Mouse (Mus musculus) layer of hippocampus, adult 6 months (tissue): ENCODE data around the gene Ccdc70. TPM values are rescaled to one million over a fixed set of nuclear protein-coding genes. Genes with fewer than 3 reads are reported as not detected.

Experiments used
- long read RNA-seq, 2 experiments: library from polyadenylated mRNA; unstranded; transcript quantifications; one replicate each; pipeline ENCODE4 v2.0.0; 2019 to 2020
- polyA plus RNA-seq: library from polyadenylated mRNA; unstranded; fragments of <200 nt; fragmentation: Nextera tagmentation; gene quantifications from 2 replicates; pipeline ENCODE4 v1.2.3, GENCODE M21; 2021

The Ccdc70 gene
- polyA plus RNA-seq: not detected in 2 replicates
- long read RNA-seq, experiment 1: 0 reads
- long read RNA-seq, experiment 2: 0 reads

DNA sequence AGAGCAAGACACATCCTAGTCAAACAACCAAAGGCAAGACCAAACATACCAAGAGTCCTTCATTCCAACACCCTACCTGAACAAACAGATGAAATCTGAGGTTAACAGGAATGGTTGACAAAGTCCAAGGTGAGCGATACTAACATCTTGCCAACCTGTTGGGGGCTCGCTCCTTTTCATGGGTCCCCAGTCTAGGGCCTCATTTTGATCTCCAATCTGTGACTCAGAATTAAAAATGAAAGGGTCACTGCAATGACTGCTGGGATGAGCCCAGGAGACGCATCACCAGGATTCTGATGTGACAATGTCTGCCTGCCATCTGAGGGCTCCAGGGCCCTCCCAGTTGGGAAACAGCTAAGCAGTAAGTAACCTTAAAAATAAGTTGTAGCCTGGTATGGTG, at the start of gene Ccdc70:
Gene Ccdc70 (plus strand): TSS at position 301 of the 400 bp plus-strand sequence.

DNA sequence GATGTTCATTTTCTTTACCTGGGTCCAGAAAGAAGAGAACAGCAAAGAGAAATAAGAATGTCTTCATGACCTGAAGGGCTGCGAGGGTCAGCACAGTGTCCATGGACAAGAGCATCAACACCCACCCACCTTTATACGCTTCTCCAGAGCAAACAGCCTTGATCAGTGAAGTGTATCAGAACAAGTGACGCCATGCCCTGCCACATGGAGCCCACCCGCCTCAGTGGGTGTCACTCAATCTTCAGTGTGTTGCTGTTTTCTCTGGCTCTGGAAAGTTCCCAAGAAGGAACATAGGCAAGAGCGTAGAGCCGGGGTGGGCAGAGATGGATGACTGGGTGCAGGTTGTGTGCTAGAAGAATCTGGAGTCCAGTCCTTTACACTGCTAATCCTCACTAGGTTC, 37.0 kb upstream of the Ccdc70 start, which contains the start of gene Defb15:
Gene Defb15 (minus strand): TSS at position 101 of the 400 bp plus-strand sequence.

DNA sequence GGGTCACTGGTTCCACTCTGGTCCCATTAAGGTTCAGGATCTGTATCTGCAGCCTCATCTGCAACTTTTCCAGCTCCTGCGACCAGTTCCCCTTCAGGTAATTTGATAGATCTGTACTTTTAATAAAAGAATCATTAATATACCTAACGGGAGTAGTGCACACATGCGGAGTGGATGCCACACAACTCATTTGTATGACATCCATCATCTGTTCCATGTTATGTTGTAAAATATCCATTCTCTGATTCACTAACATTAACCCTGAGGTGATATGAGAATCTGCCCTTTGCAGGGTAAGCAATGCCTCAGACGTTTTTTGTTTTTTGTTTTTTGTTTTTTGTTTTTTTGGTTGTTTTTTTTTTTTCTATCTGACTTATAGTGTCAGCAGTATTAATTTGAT, 31.5 kb upstream of the Ccdc70 start, which contains the start of gene Defb35:
Gene Defb35 (plus strand): TSS at position 301 of the 400 bp plus-strand sequence.

DNA sequence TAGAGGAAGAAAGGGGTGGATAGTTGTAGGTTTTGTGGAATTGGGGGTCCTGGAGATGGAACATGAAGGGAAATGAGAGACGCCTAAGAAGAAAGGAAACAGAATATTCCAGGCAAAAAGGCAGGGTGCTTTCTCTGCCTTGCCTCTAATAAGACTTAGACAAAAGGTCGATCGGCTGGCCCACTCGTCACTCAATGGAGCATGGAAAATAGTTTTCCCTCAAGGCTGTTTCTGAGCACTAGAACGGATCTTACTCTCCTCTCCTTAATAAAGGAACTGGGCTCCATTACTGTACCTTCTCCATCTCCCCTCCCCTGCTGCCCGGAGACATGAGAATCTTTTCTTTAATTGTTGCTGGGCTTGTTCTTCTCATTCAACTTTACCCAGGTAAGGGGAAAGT, 23.1 kb upstream of the Ccdc70 start, which contains the start of gene Defb13:
Gene Defb13 (plus strand): TSS at position 301 of the 400 bp plus-strand sequence.

DNA sequence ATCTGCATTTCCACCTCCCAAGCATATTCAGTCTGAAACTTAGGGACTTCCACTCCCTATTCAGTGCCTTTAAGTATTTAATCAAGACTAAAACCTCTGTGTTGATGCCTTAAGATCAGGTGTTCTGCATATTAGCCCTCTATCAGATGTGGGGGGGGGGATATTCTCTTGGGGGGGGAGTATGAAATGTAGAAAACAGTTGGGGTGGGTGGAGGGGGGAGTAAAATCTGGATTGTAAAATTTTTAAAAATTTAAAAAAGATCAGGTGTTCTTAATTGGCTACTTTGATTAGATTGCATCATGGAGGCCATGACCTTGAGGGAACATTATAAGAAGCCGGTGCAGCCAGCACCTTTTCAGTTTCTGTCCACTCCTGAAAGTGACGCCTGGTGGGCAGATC, 11.2 kb upstream of the Ccdc70 start, which contains the start of gene Fam90a1a:
Gene Fam90a1a (plus strand): TSS at position 301 of the 400 bp plus-strand sequence.

Other genes starting within 250 kb of the Ccdc70 start
- gene Defa24, start 235.3 kb upstream of the Ccdc70 start, polyA plus RNA-seq: not detected in 2 replicates
- gene Defb50, start 146.2 kb upstream of the Ccdc70 start, polyA plus RNA-seq: not detected in 2 replicates
- gene Defb2, start 129.8 kb upstream of the Ccdc70 start, polyA plus RNA-seq: not detected in 2 replicates
- not detected in 2 replicates for gene Defb10, start 110.9 kb upstream of the Ccdc70 start, polyA plus RNA-seq
- 1.0 TPM in 1 of 2 replicates, not detected in the other for gene Defb9, start 84.4 kb upstream of the Ccdc70 start, polyA plus RNA-seq
- gene Defb11, start 63.4 kb upstream of the Ccdc70 start, polyA plus RNA-seq: 35.5 TPM in 1 of 2 replicates, not detected in the other
- not detected in 2 replicates for gene Defb15, start 37.1 kb upstream of the Ccdc70 start, polyA plus RNA-seq
- not detected in 2 replicates for gene Defb35, start 31.4 kb upstream of the Ccdc70 start, polyA plus RNA-seq
- not detected in 2 replicates for gene Defb13, start 23.0 kb upstream of the Ccdc70 start, polyA plus RNA-seq
- not detected in 2 replicates for gene Fam90a1a, start 11.1 kb upstream of the Ccdc70 start, polyA plus RNA-seq
- gene Atp7b, start 90.5 kb downstream of the Ccdc70 start, polyA plus RNA-seq: 0.63 and 0.93 TPM in 2 replicates
- gene Alg11, start 90.9 kb downstream of the Ccdc70 start, polyA plus RNA-seq: 7.8 and 12.3 TPM in 2 replicates
- 0.70 and 2.5 TPM in 2 replicates for gene Nek5, start 155.3 kb downstream of the Ccdc70 start, polyA plus RNA-seq
- 1.2 and 1.3 TPM in 2 replicates for gene Nek3, start 196.7 kb downstream of the Ccdc70 start, polyA plus RNA-seq
- 0.33 and 0.56 TPM in 2 replicates for gene Ckap2, start 216.0 kb downstream of the Ccdc70 start, polyA plus RNA-seq
- 10.8 and 11.8 TPM in 2 replicates for gene Vps36, start 223.0 kb downstream of the Ccdc70 start, polyA plus RNA-seq